Mouse (Mus musculus) mouse trophoblast stem cell (cell line): ENCODE results near the gene Tbc1d1.

Experiments used
- in situ Hi-C, 2 experiments: fragments of 300-500 bp; cut with MseI, MboI; formaldehyde crosslinking; loops; 2 replicates in 1 of 2; 3 replicates in 1 of 2; pipeline ENCODE4 v1.15.1; 2025

The Tbc1d1 gene

DNA sequence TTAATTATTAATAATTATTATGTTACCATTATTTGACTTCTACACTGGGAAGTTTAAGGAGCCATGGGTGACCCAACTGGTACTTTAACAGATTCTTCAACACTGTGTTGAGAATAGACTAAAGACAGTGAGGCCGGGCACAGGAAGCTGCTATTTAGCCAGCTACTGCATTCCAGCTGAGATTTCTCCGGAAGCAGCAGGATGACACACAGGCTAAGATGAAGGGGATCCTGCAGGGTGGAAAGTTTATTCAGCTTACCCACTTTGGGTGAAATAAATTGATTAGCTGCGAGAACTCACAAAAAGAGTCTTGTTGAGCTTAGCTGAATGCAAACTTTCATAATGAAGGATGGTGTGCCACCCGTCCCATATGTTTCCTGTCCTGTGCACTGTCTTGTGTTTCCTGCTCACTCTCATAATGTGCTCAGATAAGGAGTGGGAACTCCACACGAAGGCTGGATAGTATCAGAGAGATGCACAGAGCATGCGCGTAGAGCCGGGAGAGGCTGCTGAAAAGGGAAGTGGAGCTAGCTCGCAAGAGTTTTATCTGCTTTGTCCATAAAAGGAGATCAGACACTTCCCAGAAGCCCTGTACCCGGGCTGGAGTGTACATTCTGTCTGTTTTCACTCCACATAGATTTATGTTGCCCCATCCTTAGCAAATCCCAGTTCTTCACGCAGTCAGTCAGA lies at the start of gene Tbc1d1:
Tbc1d1 (plus strand) TSS at position 445 of the 690 bp plus-strand sequence.
- in situ Hi-C loops, result no loop called here

DNA sequence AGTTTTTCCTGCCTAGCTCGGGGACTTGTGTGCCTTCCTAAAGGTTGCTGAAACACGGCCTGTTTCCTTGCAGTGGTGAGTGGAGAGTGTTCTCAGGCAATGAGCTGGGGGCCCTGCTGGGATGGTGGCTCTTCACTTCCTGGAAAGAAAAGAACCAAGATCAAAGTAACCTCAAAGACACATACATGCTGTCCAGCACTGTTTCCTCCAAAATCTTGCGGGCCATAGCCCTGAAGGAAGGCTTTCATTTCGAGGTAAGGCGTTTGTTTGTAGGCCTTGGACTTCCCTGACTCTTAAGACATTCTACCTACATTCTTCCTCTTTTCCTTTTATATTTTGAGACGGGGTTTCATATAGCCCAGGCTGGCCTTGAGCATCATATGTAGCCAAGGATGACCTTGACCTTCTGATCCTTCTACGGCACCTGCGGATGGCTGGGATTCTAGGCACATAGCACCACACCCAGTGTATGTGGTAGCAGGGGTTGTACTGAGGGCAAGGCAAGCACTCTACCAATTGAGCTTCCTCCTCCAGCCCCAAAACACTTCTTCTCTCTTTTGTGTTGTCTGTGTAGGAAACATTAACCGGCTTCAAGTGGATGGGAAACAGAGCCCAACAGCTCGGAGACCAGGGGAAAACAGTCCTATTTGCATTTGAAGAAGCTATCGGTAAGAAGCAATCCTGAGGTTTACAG lies 48.4 kb upstream of the Tbc1d1 start:
- in situ Hi-C loops, result no loop called here

DNA sequence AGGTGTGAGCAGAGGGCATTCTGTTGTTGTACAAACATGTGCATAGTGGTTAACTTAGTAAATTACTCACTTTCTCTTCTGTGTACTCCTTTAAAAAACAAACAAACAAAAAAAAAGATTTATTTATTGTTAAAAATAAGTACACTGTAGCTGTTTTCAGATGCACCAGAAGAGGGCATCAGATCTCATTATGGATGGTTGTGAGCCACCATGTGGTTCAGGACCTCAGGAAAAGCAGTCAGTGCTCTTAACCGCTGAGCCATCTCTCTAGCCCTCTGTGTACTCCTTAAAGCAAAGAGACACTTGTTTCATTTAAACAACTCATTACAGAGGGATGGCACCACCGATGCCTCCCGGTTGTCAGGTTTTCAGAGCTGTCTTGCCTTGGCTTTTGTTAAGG lies 46.9 kb upstream of the Tbc1d1 start:
- in situ Hi-C loops, result no loop called here

DNA sequence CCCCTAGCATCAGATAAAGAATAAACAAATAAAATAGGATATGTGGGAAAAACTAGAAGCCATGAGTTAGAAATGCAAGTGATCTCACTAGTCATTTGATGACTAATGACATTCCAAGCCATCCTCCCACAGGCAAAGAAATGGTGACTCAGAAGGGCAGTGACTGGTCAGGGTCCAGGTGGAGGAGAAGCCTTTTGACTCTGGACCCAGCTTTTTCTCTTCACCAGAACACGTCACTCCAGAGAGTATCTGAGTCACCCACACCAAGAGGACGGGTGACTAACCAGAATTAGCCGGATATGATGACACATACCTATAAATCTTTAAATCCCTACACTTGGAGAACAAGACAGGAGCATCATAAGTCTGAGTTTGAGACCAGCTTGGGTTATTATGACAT lies 43.7 kb upstream of the Tbc1d1 start:
- in situ Hi-C loops, result no loop called here

DNA sequence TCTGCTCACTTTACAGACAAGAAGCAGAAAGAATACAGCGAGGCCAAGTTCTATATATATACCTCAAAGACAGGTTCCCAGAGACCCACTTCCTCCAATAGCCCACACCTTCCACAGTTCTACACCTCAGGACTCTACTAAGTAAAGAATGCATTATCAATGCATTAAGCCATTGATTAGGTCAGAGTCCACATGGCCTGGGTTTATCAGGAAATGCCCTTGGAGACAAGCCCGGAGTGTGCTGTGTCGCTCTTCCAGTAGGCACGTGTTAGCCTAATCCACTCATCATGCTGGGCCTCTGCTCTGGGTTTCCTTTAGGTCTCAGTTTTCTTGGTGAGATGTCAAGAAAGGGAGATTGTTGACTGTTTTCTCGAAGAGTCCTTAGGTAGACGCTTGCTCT lies 41.9 kb upstream of the Tbc1d1 start:
- in situ Hi-C loops, result no loop called here

DNA sequence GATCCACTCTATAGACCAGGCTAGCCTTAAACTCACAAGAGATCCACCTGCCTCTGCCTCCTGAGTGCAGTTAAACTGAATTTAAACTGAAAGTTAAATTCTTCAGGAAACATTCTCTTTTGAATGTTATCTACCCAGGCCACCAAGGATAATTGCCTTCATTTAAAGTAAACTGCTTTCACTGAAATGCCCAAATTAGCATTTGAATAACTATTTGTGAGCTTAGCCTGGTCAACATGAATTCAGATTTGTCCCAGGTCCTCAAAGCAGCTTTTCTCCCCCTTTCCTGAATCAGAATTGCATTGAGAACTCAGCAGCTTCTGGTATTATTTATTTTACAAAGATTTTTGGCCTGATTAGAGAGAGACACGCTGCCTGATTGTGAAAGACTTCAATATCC lies 38.9 kb upstream of the Tbc1d1 start:
- in situ Hi-C loops, result no loop called here

DNA sequence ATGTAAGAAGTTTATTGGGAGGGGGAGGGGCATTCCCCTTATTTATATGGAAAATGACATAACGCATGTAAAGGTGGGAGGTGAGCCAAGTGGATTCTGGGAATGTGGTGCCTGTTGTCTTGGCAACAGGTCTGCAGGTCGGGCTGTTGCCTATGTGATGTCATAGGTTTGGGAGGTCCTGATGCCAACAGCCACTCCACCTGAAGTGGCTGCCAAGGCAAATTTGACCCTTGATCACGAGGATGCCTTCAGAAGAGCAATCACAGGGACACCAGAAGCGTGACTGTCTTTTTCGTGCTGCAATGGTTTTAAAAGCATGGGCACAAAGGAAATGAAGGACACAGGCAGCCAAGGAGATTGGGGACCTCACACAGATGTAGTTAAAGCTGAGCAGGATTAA lies 30.3 kb upstream of the Tbc1d1 start:
- in situ Hi-C loops, result no loop called here

DNA sequence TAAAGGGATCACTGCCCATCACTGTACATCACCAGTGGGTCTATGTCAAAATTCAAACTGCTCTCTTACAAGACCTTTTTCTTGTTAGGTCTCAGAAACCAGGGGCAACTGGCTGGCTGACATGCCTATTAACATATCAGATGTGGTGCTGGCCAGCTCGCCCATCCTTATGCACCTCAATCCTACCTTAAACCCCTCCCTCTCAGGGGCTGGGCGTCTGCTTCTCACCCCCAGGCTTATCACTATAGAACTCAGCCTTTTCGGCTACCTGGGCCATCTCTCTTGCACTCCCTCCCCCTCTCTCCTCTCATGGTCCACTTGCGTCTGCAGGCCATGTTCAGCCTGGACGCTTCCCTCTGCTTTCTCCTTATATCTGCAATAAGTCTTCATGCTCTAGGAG lies 24.6 kb upstream of the Tbc1d1 start:
- in situ Hi-C loops, result no loop called here

DNA sequence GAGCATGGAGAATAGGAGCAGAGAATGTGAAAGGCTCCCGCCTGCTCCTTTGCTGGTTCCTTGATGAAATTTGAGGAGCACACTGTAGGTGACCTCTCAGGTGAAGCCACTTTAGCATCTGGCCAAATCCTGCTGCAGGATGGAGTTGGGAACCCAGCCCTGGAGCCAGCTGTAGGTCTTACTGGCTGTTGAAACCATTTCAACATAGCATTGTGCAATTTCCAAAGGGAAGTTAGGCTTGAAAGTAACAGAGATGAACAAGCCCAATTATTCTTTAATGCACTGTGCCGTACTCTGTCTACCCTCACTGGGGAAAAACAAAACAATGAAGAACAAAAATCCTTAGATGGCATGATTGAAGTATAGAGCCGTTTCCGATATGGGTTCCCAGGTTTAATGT lies 22.2 kb upstream of the Tbc1d1 start:
- in situ Hi-C loops, result no loop called here

DNA sequence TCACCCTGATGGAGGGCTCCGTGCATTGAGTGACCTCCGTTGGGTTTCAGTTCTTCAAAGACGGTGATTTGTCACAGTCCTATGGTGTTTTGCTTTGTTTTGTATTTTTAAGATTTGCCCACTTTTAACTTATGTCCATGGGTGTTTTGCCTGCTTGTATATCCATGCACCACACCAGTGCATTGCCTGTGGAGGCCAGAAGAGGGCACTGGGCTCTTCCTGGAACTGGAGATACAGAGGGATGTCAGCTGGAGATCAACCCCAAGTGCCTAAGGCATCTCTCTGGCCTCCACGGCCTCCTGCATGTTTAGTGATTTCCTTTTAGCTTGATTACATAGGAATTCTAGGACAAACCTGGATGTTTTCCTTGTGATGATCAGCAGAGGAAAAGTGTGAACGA lies 19.8 kb upstream of the Tbc1d1 start:
- in situ Hi-C loops, result no loop called here

DNA sequence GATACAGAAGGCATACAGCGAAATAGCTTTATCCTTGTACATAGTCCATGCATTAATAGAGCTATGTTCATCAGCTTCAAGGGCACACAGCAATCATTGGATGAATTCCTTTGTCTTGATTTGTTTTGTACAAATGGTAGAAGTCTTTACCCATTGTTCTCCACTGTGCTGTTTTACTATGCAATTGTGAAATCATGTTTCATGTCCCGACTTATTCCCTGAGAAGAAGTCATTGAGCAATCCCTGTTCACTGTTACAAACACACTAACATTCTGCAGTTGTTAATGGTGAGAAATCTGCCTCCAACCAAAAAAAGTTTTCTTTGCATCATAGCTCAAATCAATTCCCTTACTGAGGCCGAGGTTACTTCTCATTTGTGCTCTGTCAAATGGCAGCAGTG lies 15.9 kb upstream of the Tbc1d1 start:
- in situ Hi-C loops, result no loop called here

DNA sequence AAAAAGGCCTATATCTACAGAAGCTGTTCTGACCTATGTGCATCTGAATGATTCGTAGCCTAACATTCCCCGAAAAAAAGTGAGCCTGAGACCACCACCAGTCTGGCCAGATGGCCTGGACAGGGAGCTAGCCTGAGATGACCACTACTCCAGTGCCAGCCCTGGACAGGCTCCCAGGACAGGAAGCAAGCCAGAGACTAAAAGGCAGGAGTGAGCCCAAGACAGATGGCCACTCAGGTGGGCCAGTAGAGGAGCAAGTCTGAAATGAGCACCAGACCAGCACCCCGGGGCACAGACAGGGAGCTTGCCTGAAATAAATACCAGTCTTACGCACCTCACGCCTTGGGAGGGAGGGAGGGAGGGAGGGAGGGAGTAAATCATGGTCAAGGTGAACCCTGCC lies 11.8 kb upstream of the Tbc1d1 start:
- in situ Hi-C loops, result no loop called here

DNA sequence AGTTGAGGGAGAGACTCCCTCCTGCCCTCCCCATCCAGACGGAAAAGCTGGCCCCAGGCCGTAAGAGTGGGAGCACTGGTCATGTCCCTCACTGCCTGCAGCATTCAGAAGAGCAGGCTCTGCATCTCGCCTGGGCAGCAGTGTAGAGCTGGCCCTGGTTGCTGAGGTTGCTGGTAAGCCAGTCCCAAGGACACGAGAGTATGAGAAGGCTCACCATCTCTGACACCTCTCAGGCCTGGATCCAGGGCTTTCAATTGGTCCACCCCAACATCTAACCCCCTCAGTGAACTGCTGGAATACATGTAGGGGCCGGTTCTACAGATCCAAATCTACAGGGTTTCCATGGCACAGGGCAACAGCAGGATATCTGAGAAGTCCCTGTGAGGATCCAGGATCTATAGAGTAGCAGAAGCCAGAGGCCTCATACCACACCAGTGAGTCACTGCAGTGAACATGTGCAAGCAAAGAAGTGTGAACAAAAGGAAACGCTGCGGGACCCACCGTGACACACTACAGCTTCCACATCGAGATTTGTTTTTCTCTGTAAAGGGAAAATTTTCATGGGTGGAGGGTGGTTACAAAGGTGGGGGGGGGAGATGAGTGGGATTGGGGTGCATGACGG lies 9.6 kb upstream of the Tbc1d1 start:
- in situ Hi-C loops, result no loop called here

DNA sequence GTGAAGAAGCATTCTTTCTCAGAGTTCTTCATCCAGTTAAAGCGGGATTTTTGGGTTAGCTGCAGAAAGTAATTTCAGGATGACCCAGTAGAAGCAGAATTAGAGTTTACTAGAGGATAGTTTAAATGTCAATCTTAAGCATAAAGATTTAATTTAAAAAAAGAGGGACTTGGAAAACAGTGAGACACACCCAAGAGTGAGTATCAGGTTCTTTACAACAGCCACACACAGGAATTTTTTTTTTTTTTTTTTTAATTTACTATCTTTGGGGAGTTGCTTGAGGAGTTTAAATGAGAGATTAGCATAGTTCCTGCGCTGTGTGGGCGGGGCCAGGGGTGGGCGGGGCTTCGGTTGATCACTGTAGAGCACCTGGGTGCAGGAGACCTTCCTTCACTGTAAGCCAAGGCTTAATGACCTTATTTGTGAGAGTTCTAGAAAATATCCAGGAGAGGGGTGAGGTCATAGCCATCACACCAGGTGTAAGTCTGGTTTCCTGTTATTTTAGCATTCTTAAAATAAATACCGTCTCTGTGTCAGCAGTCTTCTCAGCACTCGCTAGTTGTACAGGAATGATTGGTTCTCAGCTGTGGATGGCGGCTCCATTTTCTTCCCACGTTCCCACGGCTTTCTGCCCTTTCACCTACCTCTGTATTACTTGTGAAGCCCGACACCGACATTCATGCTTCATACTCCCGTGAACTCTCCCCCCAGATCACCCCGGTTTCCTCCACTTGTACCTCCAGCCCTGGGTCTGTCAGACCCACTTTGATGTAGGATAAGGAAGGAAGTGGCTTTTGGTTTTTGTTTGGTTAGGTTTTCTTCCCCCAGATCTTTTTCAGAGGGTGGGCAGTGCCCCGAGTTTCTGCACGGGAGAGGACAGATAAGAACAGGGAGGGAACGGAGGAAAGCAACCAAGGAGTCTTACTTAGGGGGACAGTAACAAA lies 6.6 kb upstream of the Tbc1d1 start:
- in situ Hi-C loops, result no loop called here

DNA sequence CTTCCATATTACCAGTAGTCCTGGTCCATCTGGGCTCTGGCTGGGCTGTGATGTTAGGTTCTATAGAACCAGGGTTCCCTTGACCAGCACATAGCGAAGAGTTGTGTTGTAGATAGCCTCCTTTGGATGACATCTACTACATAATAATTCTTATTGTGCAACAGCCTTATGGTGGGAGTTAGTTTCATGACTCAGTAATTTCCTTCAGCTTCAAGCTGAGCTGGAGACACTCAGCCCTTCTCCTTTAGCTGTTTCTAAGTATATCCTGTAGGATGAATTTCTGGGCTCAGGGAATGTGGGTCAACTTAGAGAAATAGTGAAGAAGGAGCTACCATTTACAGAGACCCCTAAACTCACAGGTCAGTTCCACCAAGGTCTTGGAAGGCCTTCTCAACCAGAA lies 2.8 kb upstream of the Tbc1d1 start:
- in situ Hi-C loops, result no loop called here

DNA sequence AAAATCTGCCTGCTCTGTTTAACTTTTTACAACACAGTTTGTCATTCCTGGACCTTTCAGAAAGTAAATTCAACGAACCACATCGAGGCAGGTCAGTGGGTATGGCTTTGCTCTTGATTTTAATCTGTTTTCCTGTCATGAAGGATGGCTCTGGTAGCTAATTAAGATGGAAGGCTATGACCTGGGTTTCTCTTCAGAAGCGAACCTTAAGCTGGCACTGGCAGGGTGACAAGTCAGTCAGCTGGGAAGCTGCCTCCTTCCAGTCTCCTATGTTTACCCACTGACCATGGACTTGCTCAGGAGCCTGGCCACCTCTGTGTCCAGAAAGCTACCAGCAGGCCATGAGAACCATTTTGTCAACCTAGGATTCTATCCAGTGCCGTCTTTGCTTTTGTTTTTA lies 474 bp downstream of the Tbc1d1 start:
- in situ Hi-C loops, result no loop called here

DNA sequence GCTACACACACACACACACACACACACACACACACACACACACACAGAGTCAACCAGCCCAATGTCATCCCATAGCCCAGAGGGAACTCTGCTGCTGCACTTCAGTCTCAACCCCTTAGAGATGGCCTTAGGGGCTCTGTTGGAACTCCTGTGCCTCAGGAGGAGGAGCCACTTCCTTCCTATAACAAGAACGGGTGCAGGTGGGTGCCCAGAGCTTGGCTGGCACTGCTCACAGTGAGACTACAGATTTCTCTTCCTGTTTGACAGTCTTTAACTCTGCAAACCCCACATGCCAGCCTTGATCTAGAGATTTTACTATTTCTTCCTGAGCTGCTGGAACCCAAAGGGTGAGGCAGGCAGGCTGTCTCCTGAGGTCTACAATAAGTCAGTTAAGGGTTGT lies 1.8 kb downstream of the Tbc1d1 start:
- in situ Hi-C loops, result no loop called here

DNA sequence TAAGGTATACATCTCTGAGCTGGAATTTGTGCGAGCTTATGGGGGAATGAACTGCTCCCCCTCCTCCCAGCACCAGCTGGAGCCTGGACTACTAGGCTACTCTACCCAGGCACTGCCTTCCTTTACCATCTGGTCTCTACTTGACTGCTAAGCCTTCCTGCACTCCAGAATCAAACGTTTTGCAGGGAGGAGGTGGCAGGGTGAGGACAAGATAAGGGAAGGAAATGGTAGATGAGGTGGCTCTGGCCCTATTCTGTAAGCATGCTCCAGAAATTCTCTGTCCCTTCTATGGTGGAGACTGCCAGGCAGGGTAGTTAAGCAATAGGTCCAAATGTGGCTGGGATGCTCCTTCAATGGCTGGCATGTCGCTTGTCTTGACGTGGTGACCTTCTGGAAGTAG lies 2.4 kb downstream of the Tbc1d1 start:
- in situ Hi-C loops, result no loop called here

DNA sequence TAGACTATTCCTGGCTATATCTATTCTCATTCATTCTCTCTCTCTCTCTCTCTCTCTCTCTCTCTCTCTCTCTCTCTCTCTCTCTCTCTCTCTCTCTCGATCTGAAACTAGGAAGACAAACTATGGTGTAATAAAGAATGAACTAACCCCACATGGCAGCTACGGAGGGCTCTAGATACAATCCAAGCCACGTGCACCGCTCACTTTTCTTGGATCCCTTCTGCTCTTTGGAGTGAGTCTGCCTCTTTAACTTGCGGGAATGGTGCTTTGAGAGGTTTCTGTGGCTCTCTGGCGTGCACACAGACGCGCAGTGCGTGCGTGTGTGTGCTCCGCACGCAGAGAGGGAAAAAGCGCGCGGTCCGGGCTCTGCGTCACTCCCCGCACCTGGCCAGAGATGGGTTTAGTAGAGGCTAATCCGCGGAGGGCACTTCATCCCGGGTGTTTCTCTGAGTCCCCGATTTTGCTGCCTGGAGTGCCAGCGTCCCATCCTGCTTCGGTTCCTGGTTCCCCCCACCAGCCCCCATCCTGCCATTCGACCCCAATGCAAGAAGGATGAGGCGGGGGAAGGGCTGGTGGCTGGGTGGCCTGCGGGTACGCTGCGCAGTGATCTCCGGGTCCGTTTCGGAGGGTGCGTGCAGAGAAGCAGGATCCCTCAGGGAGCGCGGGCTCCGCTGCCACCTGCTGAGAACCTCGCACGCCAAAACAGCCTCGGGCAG lies 3.1 kb downstream of the Tbc1d1 start:
- in situ Hi-C loops, result no loop called here

DNA sequence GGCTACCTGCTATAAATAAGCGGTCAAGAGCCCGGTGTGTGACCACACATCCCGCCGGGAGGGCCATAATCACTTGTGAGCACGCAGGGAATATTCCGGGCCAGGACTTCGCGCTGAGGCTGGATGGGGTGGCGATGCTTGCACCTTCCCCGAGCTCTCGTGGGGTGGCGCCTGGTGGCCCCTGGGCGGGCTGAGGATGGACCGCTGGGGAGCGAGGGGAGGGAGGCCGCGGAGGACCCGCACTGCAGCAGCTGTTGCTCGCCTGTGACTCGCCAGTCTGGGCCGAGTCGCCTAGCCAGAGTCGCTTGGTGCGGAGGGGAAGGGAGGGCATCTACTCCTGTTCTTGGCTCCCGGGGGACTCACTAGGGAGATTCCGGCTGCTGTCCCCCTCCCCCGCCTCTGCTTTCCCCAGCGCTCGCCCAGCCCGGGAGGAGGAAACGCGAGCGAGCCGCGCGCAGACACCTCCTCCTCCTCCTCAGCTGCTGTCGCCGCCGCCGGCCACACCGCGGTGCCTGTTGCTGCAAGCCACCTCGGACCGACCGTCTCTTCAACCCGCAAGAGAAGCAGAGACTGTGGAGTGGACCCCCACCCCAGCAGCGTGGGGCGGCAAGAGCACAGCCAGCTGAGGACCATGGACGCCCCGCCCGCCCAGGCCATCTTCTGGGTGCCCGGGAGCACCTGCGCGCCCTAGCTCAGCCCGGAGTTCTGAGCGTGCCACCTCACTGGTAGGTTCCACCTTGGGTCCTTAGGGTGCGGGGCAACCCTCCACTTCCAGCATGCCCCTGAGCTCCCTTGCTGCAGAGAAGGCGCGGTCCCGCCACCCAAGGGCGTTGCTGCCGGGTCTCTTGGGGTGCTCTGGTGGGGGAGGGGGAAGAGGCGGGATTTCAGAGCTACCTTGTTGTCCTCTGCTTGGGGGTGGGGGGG lies 3.9 kb downstream of the Tbc1d1 start:
- in situ Hi-C loops, result no loop called here
